Mouse (Mus musculus) adrenal gland, postnatal 4 days (tissue): Measurements from ENCODE around the gene Lrrc75b. TPM values are rescaled to one million over a fixed set of nuclear protein-coding genes. Genes with fewer than 3 reads are reported as not detected.

Experiments
- DNase-seq, 2 experiments: peaks; one replicate each; pipeline ENCODE4 v3.0.0; 2021 to 2022; ENCODE audit warnings: low spot score in 2 of 2, mixed read lengths in 2 of 2
- long read RNA-seq, 2 experiments: library from polyadenylated mRNA; stranded (forward); transcript quantifications; one replicate each; pipeline ENCODE4 v2.0.0; 2021
- total RNA-seq, 2 experiments: library from RNA; stranded (reverse); gene quantifications; 2 replicates each; pipeline ENCODE4 v1.2.3; 2021

The Lrrc75b gene
- 1 to 10 TPM; 1.8 to 4.0 TPM for total RNA-seq
- long read RNA-seq, experiment 1, result 0 reads
- long read RNA-seq, experiment 2, full-length matches to known transcripts, result 1 of 1 reads
- long read RNA-seq, experiment 2, partial matches to known transcripts, result 0 of 1 reads
- long read RNA-seq, experiment 2, other reads (novel, unspliced or antisense), result 0 of 1 reads

- no peak for DNase-seq
Observed at GRCm38 (mm10) chr10:75559676-75560548, at the start of gene Lrrc75b. Lrrc75b (minus strand) TSS chr10:75560330.

- DNase-seq, result no peak
Observed at GRCm38 (mm10) chr10:75608975-75609374, 48.8 kb upstream of the Lrrc75b start.

GRCm38 (mm10) chr10:75607253-75607652 lies 47.1 kb upstream of the Lrrc75b start:
- no peak for DNase-seq

GRCm38 (mm10) chr10:75605162-75605846 lies 45.2 kb upstream of the Lrrc75b start:
- DNase-seq, result no peak

- no peak for DNase-seq
Observed at GRCm38 (mm10) chr10:75600189-75600730, 40.1 kb upstream of the Lrrc75b start.

- DNase-seq, result no peak
Observed at GRCm38 (mm10) chr10:75595981-75596380, 35.9 kb upstream of the Lrrc75b start.

- DNase-seq, result no peak
Observed at GRCm38 (mm10) chr10:75592585-75592984, 32.5 kb upstream of the Lrrc75b start.

- no peak for DNase-seq
Observed at GRCm38 (mm10) chr10:75591211-75591894, 31.2 kb upstream of the Lrrc75b start.

GRCm38 (mm10) chr10:75589651-75590050 lies 29.5 kb upstream of the Lrrc75b start:
- no peak for DNase-seq

- no peak for DNase-seq
Observed at GRCm38 (mm10) chr10:75589129-75589528, 29.0 kb upstream of the Lrrc75b start, which contains the start of gene Ggt5. Ggt5 (plus strand) TSS chr10:75589340.

- no peak for DNase-seq
Observed at GRCm38 (mm10) chr10:75588336-75588735, 28.2 kb upstream of the Lrrc75b start.

GRCm38 (mm10) chr10:75587781-75588180 lies 27.7 kb upstream of the Lrrc75b start:
- DNase-seq, result no peak

GRCm38 (mm10) chr10:75586553-75586879 lies 26.4 kb upstream of the Lrrc75b start:
- DNase-seq, result no peak

- peak; percentile 76 to 81 for DNase-seq
Observed at GRCm38 (mm10) chr10:75585876-75586552, 25.9 kb upstream of the Lrrc75b start.

- DNase-seq, result no peak
Observed at GRCm38 (mm10) chr10:75579129-75579528, 19.0 kb upstream of the Lrrc75b start.

GRCm38 (mm10) chr10:75573965-75574364 lies 13.8 kb upstream of the Lrrc75b start:
- no peak for DNase-seq

- no peak for DNase-seq
Observed at GRCm38 (mm10) chr10:75573181-75573580, 13.1 kb upstream of the Lrrc75b start.

- no peak for DNase-seq
Observed at GRCm38 (mm10) chr10:75571937-75572336, 11.8 kb upstream of the Lrrc75b start.

- no peak for DNase-seq
Observed at GRCm38 (mm10) chr10:75570981-75571657, 11.0 kb upstream of the Lrrc75b start.

- no peak for DNase-seq
Observed at GRCm38 (mm10) chr10:75568851-75569250, 8.7 kb upstream of the Lrrc75b start.
